Mouse (Mus musculus): ENCODE results near the gene Senp6. TPM values are rescaled to one million over a fixed set of nuclear protein-coding genes. Genes with fewer than 3 reads are reported as not detected.
"Not testable (repeated sequence)": the region's sequence is repeated elsewhere in the genome, so short reads cannot be mapped to it uniquely, and the experiment has no call there.

Gene Senp6
- polyA plus RNA-seq, 1 experiment from 2014 or later = 48.4 TPM

DNA sequence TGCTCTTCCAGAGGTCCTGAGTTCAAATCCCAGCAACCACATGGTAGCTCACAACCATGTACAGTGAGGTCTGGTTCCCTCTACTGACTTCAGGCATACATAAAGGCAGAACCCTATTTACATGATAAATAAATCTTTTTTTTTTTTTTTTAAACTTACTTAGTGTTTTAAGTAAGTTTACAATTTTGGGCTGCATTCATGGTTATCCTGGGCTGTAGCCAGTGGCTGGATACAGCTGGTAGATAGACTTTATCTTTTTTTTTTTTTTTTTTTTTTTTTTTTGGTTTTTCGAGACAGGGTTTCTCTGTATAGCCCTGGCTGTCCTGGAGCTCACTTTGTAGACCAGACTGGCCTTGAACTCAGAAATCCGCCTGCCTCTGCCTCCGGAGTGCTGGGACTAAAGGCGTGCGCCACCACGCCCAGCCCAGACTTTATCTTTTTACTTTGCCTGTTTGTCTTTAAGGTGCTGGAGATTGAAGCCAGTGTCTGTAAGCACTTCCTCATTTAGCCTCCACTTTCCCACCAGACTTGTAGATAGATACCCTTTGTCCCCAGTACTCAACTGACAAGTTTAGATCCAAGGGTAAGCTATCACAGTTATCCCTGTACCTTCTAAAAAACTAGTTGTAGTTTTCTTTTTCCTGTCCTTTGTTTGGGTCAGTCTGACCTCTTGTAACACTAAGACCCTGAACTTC is 19.7 kb downstream of the Senp6 start:
- not testable (repeated sequence) for H3K4me3 ChIP-seq; H3K27me3 ChIP-seq (ENCODE audit: poor library complexity, severe bottlenecking); H3K9me3 ChIP-seq; H3K27ac ChIP-seq; DNase-seq (ENCODE audit: extremely low spot score, low spot score)
- WGBS = 95% methylated on average over 6 of the region's 6 CpGs
- H3K4me1 ChIP-seq = peaks cover 20% of the 10 kb centered on the region
- peaks cover 26% of the 10 kb centered on the region for H3K36me3 ChIP-seq (replicated peaks)

- Histone ChIP-seq H3K27ac (no peak overlapping the region), H3K36me3 (replicated peaks) (peaks cover 36% of the 10 kb centered on the region), H3K9me3 (no peaks in the 10 kb centered on the region), H3K27me3 (ENCODE audit: poor library complexity, severe bottlenecking) (no peaks in the 10 kb centered on the region), H3K4me1 (peaks cover 14% of the 10 kb centered on the region), H3K4me3 (no peak overlapping the region)
- WGBS = 89% methylated on average over 3 of the region's 3 CpGs
- DNase-seq (ENCODE audit: extremely low spot score, low spot score) = no peak
Measured at GRCm38 (mm10) chr9:80089409-80089808, 22.7 kb downstream of the Senp6 start.

GRCm38 (mm10) chr9:80096325-80096724 is 29.6 kb downstream of the Senp6 start:
- H3K4me3 ChIP-seq = no peak overlapping the region
- DNase-seq (ENCODE audit: extremely low spot score, low spot score) = no peak
- H3K9me3 ChIP-seq = no peaks in the 10 kb centered on the region
- H3K27me3 ChIP-seq (ENCODE audit: poor library complexity, severe bottlenecking) = no peaks in the 10 kb centered on the region
- H3K4me1 ChIP-seq = no peaks in the 10 kb centered on the region
- 92% methylated on average over 3 of the region's 3 CpGs for WGBS
- H3K27ac ChIP-seq = no peak overlapping the region
- peaks cover 71% of the 10 kb centered on the region for H3K36me3 ChIP-seq (replicated peaks)

- no peak for DNase-seq (ENCODE audit: extremely low spot score, low spot score)
- Histone ChIP-seq H3K4me1 (no peaks in the 10 kb centered on the region), H3K36me3 (replicated peaks) (peaks cover 70% of the 10 kb centered on the region), H3K27ac (no peak overlapping the region), H3K27me3 (ENCODE audit: poor library complexity, severe bottlenecking) (no peaks in the 10 kb centered on the region), H3K4me3 (no peak overlapping the region), H3K9me3 (no peaks in the 10 kb centered on the region)
- WGBS = 69% methylated on average over 10 of the region's 10 CpGs
Measured at GRCm38 (mm10) chr9:80145992-80146587, 79.4 kb downstream of the Senp6 start.

- no peaks in the 10 kb centered on the region for H3K27me3 ChIP-seq (ENCODE audit: poor library complexity, severe bottlenecking)
- 90% methylated on average over 5 of the region's 5 CpGs for WGBS
Measured at GRCm38 (mm10) chr9:80149594-80149993, 82.9 kb downstream of the Senp6 start.

GRCm38 (mm10) chr9:80155277-80155676 is 88.6 kb downstream of the Senp6 start:
- Histone ChIP-seq H3K27me3 (ENCODE audit: poor library complexity, severe bottlenecking) (no peaks in the 10 kb centered on the region), H3K36me3 (replicated peaks) (peaks cover 35% of the 10 kb centered on the region), H3K4me3 (no peak overlapping the region), H3K9me3 (no peaks in the 10 kb centered on the region), H3K4me1 (peaks cover 6% of the 10 kb centered on the region), H3K27ac (no peak overlapping the region)
- DNase-seq (ENCODE audit: extremely low spot score, low spot score) = peak; percentile 31
- WGBS = 70% methylated on average over 5 of the region's 5 CpGs

More at GRCm38 (mm10) chr9:80149594-80149993, 82.9 kb downstream of the Senp6 start:
- H3K4me1 ChIP-seq = no peaks in the 10 kb centered on the region
- DNase-seq (ENCODE audit: extremely low spot score, low spot score) = no peak
- no peak overlapping the region for H3K4me3 ChIP-seq
- no peaks in the 10 kb centered on the region for H3K9me3 ChIP-seq
- H3K36me3 ChIP-seq (replicated peaks) = peaks cover 61% of the 10 kb centered on the region
- no peak overlapping the region for H3K27ac ChIP-seq

- H3K4me1 ChIP-seq = peaks cover 6% of the 10 kb centered on the region
- no peak overlapping the region for H3K4me3 ChIP-seq
- H3K9me3 ChIP-seq = no peaks in the 10 kb centered on the region
- no peak overlapping the region for H3K27ac ChIP-seq
- no peak for DNase-seq (ENCODE audit: extremely low spot score, low spot score)
- H3K27me3 ChIP-seq (ENCODE audit: poor library complexity, severe bottlenecking) = no peaks in the 10 kb centered on the region
- 79% methylated on average over 5 of the region's 5 CpGs for WGBS
- H3K36me3 ChIP-seq (replicated peaks) = peaks cover 31% of the 10 kb centered on the region
Measured at GRCm38 (mm10) chr9:80156780-80157179, 90.1 kb downstream of the Senp6 start.

DNA sequence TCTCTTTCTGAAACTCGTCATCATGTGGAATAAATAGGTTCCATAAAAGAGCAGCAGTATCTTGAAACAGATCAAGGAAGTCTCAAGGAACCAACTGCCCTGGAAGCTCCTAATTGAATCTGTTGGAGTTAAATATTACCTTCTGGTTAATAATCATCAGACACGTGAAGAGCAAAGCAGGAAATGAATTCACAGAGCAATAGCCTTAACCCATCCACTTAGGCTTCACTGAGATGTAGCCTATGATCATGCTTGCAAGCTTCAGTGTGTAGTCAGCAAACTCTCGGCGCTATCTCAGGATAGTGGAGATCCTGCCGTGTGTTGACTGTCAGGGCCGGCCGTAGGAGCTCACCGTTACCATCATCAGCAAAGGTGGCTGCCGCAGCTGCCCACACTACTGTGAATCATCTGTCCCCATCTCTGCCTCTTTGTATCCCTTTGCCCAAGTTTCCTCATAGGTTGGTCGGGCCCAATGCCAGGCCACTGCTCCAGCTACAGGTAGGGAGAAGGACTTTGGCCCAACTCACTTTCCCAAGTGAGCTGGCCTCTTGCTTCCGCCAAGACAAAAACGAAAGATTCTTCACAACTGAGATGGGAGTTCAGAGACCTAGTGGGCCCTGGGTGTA is 91.2 kb downstream of the Senp6 start:
- WGBS = 92% methylated on average over 12 of the region's 12 CpGs
- H3K27ac ChIP-seq = no peak overlapping the region

DNA sequence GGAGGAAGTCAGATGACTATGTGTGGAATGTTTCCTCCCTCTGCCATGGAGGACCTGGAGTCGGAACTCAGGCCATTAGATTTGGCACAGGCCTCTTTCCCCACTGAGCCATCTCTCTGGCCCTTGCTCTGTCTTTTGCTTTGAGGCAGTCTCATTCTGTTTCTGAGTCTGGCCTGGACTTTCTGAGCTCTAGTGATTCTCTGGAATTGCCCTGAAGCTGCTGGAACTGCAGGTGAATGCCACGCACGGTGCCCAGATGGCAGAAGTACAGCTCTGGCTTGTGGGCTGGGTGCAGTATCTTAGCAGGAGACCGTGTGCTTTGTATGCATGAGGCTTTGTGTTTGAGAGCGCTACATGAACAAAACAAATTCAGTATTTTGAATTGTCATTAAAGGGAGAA is 92.2 kb downstream of the Senp6 start:
- no peak overlapping the region for H3K4me3 ChIP-seq
- H3K27ac ChIP-seq = no peak overlapping the region
- WGBS = 89% methylated on average over 5 of the region's 5 CpGs
- H3K36me3 ChIP-seq (replicated peaks) = peaks cover 11% of the 10 kb centered on the region; the same call in 1 of the 2 replicates
- no peaks in the 10 kb centered on the region for H3K9me3 ChIP-seq
- no peak for DNase-seq (ENCODE audit: extremely low spot score, low spot score)
- peaks cover 15% of the 10 kb centered on the region for H3K27me3 ChIP-seq (ENCODE audit: poor library complexity, severe bottlenecking)
- peaks cover 7% of the 10 kb centered on the region for H3K4me1 ChIP-seq

More for the DNA sequence above, 91.2 kb downstream of the Senp6 start:
- H3K9me3 ChIP-seq = no peaks in the 10 kb centered on the region
- peaks cover 6% of the 10 kb centered on the region for H3K4me1 ChIP-seq
- no peak overlapping the region for H3K4me3 ChIP-seq
- DNase-seq (ENCODE audit: extremely low spot score, low spot score) = no peak
- peaks cover 6% of the 10 kb centered on the region for H3K27me3 ChIP-seq (ENCODE audit: poor library complexity, severe bottlenecking)
- H3K36me3 ChIP-seq (replicated peaks) = peaks cover 19% of the 10 kb centered on the region

DNA sequence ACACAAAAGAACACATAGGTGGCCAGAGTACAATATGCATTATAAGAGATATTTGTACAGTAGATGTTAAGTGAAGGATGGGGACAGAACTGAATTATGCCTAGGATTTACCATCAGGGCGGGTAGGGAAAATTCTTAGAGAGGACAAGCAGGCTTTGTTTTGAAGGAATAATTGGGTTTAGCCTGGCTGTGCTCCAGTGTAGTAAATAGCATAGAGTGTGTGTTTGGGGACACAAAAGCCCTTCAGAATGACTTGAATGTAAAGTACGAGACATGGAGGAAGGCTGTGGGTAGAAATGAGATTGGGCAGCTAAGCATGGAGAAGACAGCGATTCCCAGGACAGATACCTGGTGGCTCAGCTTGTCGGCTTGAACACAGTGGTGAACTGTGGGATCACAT is 94.7 kb downstream of the Senp6 start:
- WGBS = 83% methylated on average over 4 of the region's 4 CpGs
- no peak overlapping the region for H3K4me3 ChIP-seq
- no peak overlapping the region for H3K27ac ChIP-seq
- H3K9me3 ChIP-seq = no peaks in the 10 kb centered on the region
- H3K36me3 ChIP-seq (replicated peaks) = no peaks in the 10 kb centered on the region
- DNase-seq (ENCODE audit: extremely low spot score, low spot score) = no peak
- H3K27me3 ChIP-seq (ENCODE audit: poor library complexity, severe bottlenecking) = peaks cover 23% of the 10 kb centered on the region
- H3K4me1 ChIP-seq = peaks cover 13% of the 10 kb centered on the region

DNA sequence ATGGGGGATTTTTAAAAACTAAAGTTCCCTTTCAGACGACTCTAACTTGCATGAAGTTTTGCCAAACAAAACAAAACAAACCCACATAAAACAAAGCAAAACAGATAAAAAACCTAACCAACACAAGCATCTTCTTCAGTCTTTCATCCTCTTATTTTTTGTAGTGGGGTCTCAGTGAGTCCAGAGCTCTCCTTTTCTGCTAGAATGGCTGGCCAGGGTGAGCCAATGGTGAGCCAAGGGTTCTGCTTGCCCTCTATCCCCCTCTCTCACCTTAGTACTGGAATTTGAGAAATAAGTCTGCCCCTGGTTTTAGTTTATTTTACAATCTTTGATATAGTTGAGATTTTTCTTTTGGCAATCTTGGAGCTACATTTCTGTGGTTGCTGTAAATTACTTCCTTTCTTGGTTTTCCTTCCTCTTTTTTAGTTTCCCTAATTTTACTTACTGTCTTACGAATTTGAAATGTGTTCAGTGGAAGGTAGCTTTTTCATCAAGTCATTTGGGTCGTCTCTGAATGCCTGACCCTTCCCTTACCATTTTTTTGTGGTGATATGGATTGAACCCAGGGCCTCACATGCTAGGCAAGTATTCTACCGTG is 96.5 kb downstream of the Senp6 start:
- Histone ChIP-seq H3K4me3 (no peak overlapping the region), H3K4me1 (peaks cover 13% of the 10 kb centered on the region), H3K27ac (no peak overlapping the region), H3K9me3 (no peaks in the 10 kb centered on the region), H3K27me3 (ENCODE audit: poor library complexity, severe bottlenecking) (peaks cover 26% of the 10 kb centered on the region), H3K36me3 (replicated peaks) (no peaks in the 10 kb centered on the region)
- no peak for DNase-seq (ENCODE audit: extremely low spot score, low spot score)
- WGBS = 86% methylated on average over 4 of the region's 4 CpGs

DNA sequence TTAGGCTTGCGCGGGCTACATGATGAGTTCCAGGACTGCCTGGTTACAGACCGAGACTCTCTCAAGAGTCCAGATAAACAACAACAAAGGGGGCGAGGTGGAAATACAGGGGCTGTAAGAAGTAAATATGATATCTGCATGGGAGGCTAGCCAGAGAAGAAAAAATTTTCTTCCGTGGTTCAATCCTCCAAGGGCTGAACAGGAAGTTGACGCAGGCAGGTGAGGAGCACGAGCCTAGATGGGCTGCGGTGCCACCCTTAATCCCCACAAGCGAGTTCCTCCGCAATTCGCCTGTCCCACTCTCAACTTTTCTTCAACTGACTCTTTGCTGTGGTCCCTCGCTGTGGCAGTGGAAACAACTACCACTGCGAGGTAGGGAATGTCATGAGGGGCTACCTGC is 97.5 kb downstream of the Senp6 start:
- Histone ChIP-seq H3K27me3 (ENCODE audit: poor library complexity, severe bottlenecking) (peaks cover 26% of the 10 kb centered on the region), H3K4me3 (peak overlapping the region; percentile 85), H3K4me1 (peaks cover 13% of the 10 kb centered on the region), H3K36me3 (replicated peaks) (no peaks in the 10 kb centered on the region), H3K9me3 (no peaks in the 10 kb centered on the region), H3K27ac (0 out of 2 replicates have a peak overlapping the region, but pooled peaks have one; percentile 84)
- 5% methylated on average over 13 of the region's 13 CpGs for WGBS
- no peak for DNase-seq (ENCODE audit: extremely low spot score, low spot score)

Data from forebrain, embryonic 10.5 days (tissue).